Mouse (Mus musculus): ENCODE measurements at regions not wholly inside any gene's neighbourhood (a gene's known extent, or its start where the extent isn't known, plus 50 kb on each side); places are given as distances from the start of the nearest gene placed in this dataset.

DNA sequence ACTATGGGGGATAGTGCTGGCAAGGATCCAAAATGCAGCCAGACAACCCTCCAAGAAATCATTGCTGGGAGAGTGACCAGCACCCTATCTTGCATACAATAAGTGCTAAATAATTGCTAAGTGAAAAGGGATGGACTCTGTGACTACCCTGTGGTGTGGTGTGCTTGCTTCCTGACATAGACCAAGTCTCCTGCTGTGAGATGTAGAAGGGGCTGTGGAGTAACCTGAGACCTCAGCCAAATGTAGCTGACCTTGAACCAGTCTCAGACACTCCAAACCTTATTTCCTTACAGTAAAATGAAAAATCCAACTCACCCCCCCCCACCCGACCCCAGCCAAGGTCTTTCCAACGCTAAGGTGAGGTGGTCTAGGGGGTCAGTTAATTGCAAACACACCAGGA is 221.2 kb upstream of the 4931429L15Rik start:
- Histone ChIP-seq H3K27me3 (ENCODE audit: control insufficient read depth, insufficient read depth, low read length) (no peaks in the 10 kb centered on the region), H3K27ac (ENCODE audit: control insufficient read depth, insufficient read depth, low read depth, low read length) (no peak overlapping the region), H3K4me3 (ENCODE audit: control insufficient read depth, low read depth, low read length) (no peak overlapping the region), H3K36me3 (ENCODE audit: control insufficient read depth, insufficient read depth, low read length) (no peaks in the 10 kb centered on the region), H3K4me1 (ENCODE audit: control insufficient read depth, insufficient read depth, low read length) (peaks cover 5% of the 10 kb centered on the region; the same call in 1 of the 2 replicates)
- no peak for TF ChIP-seq POLR2A (IDR thresholded peaks at IDR 0.05; ENCODE audit: control insufficient read depth, low read depth, low read length)
- no peak for TF ChIP-seq CTCF (IDR thresholded peaks at IDR 0.05; ENCODE audit: control insufficient read depth, insufficient read depth, insufficient replicate concordance, low read depth, low read length)

DNA sequence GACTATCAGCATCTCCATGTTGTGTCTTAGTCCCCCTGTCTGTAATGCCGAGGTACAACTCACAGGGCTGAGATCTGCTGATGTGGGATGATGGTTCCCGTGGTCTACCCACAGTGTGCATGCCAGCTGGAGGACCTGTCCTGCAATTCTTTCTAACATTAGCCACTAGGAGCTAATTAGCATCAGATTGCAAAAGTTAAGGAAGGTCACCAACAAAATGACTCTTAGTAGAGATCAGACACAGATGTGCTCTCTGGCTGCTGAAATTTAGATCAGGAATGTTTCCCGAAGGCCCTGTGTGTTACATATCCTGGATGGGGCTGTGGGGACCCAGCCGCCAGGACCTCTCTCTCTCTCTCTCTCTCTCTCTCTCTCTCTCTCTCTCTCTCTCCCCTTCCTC is 218.8 kb upstream of the 4931429L15Rik start:
- no peaks in the 10 kb centered on the region for H3K36me3 ChIP-seq (ENCODE audit: control insufficient read depth, insufficient read depth, low read length)
- no peak for TF ChIP-seq CTCF (IDR thresholded peaks at IDR 0.05; ENCODE audit: control insufficient read depth, insufficient read depth, insufficient replicate concordance, low read depth, low read length)
- TF ChIP-seq POLR2A (IDR thresholded peaks at IDR 0.05; ENCODE audit: control insufficient read depth, low read depth, low read length) = no peak
- H3K27me3 ChIP-seq (ENCODE audit: control insufficient read depth, insufficient read depth, low read length) = no peaks in the 10 kb centered on the region
- no peak overlapping the region for H3K27ac ChIP-seq (ENCODE audit: control insufficient read depth, insufficient read depth, low read depth, low read length)
- H3K4me3 ChIP-seq (ENCODE audit: control insufficient read depth, low read depth, low read length) = no peak overlapping the region
- H3K4me1 ChIP-seq (ENCODE audit: control insufficient read depth, insufficient read depth, low read length) = peaks cover 5% of the 10 kb centered on the region; the same call in 1 of the 2 replicates

DNA sequence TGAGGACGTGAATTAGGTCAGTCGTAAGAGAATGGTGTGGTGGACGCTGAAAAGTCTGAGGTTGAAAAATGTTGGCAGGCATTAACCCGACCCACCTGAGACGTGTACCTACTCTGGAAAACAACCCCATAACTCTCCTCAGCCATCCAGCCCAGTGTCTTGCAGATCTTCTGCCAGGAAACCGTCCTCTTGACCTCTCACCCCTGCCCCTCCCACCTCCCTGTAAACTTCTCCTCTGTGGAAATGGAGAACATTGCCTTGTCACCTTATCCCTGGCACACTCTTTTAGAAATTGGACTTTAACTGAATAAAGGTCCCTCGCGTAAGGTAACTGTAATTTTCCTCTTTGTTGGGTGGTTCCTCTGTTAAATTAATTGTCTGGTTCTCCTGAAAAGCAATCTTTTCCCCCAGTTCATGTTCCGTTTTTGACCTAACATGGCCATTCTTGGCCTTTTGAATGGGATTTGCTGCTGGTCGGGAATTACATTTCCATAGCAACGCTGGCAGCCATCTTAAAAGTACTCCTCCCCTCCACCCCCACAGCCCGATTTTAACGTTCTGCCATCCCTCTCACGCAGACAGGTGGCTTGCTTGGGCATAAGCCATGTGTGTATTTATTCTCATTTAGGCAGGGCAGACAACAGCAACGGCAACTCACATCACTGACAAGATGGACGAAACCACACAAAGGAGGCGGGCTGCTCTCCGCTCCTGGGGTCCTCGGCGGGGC is 196.8 kb upstream of the 4931429L15Rik start:
- Histone ChIP-seq H3K27ac (ENCODE audit: control insufficient read depth, insufficient read depth, low read depth, low read length) (no peak overlapping the region), H3K4me1 (ENCODE audit: control insufficient read depth, insufficient read depth, low read length) (no peaks in the 10 kb centered on the region), H3K36me3 (ENCODE audit: control insufficient read depth, insufficient read depth, low read length) (no peaks in the 10 kb centered on the region), H3K27me3 (ENCODE audit: control insufficient read depth, insufficient read depth, low read length) (no peaks in the 10 kb centered on the region), H3K4me3 (ENCODE audit: control insufficient read depth, low read depth, low read length) (no peak overlapping the region)
- TF ChIP-seq CTCF (IDR thresholded peaks at IDR 0.05; ENCODE audit: control insufficient read depth, insufficient read depth, insufficient replicate concordance, low read depth, low read length) (no peak), POLR2A (IDR thresholded peaks at IDR 0.05; ENCODE audit: control insufficient read depth, low read depth, low read length) (no peak)

DNA sequence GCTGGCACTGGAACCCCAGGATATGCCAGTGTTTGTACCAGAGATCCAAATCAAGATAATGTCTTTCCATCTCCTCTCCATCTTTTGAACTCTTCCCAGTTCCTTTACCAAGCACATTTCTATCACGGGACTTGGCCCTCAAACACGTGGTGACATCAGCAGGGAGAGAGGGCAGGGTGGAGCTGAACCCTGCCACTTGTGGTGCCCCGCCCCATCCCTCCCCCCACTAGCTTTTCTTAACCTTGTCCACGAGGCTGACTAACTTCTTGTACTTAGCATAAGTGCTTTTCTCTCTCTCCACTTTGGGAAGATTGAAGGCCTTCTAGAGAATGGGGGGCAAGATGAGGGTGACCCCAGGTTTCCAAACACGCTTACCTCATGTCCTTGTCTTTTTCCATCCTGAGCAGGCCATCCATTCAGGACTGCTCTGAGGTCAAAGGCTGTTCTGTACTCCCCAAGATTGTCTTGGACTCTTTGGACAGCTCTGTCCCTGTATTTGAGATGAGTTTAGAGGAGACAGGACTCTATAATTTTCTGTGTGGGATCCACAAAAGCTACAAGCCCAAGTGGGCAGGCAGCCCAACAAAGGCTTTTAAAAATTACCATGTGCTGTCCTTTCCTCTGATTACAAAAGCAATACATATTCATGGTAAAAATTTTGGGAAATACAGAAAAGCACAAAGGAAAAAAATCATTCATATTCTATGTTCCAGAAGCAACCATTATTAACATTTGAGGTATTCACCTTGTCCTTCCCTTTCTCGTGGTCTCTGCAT is 192.7 kb upstream of the 4931429L15Rik start:
- Histone ChIP-seq H3K27ac (ENCODE audit: control insufficient read depth, insufficient read depth, low read depth, low read length) (no peak overlapping the region), H3K4me1 (ENCODE audit: control insufficient read depth, insufficient read depth, low read length) (no peaks in the 10 kb centered on the region), H3K27me3 (ENCODE audit: control insufficient read depth, insufficient read depth, low read length) (no peaks in the 10 kb centered on the region), H3K36me3 (ENCODE audit: control insufficient read depth, insufficient read depth, low read length) (no peaks in the 10 kb centered on the region), H3K4me3 (ENCODE audit: control insufficient read depth, low read depth, low read length) (no peak overlapping the region)
- TF ChIP-seq CTCF (IDR thresholded peaks at IDR 0.05; ENCODE audit: control insufficient read depth, insufficient read depth, insufficient replicate concordance, low read depth, low read length) = no peak
- TF ChIP-seq POLR2A (IDR thresholded peaks at IDR 0.05; ENCODE audit: control insufficient read depth, low read depth, low read length) = no peak

DNA sequence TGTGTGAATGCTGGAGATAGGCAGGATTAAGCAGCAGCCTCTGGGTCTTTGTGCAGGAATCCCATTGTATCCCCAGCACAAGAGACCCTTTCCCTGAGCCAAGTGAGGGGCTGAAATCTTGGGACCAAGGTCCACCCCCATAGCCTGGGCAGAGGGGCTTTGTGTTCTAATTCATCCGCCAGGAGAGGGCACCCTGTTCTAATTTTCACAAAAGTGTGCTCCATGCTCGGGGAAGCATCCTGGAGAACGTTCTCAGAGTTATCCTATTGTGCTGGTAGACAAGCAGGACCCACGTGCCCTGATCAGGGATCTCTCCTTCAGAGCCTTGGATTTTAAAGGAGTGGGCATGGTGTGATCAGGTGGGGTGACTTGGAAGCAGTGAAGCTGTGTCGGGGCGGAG is 191.5 kb upstream of the 4931429L15Rik start:
- no peak overlapping the region for H3K4me3 ChIP-seq (ENCODE audit: control insufficient read depth, low read depth, low read length)
- no peaks in the 10 kb centered on the region for H3K36me3 ChIP-seq (ENCODE audit: control insufficient read depth, insufficient read depth, low read length)
- TF ChIP-seq CTCF (IDR thresholded peaks at IDR 0.05; ENCODE audit: control insufficient read depth, insufficient read depth, insufficient replicate concordance, low read depth, low read length) (no peak), POLR2A (IDR thresholded peaks at IDR 0.05; ENCODE audit: control insufficient read depth, low read depth, low read length) (no peak)
- no peak overlapping the region for H3K27ac ChIP-seq (ENCODE audit: control insufficient read depth, insufficient read depth, low read depth, low read length)
- H3K27me3 ChIP-seq (ENCODE audit: control insufficient read depth, insufficient read depth, low read length) = no peaks in the 10 kb centered on the region
- H3K4me1 ChIP-seq (ENCODE audit: control insufficient read depth, insufficient read depth, low read length) = no peaks in the 10 kb centered on the region

DNA sequence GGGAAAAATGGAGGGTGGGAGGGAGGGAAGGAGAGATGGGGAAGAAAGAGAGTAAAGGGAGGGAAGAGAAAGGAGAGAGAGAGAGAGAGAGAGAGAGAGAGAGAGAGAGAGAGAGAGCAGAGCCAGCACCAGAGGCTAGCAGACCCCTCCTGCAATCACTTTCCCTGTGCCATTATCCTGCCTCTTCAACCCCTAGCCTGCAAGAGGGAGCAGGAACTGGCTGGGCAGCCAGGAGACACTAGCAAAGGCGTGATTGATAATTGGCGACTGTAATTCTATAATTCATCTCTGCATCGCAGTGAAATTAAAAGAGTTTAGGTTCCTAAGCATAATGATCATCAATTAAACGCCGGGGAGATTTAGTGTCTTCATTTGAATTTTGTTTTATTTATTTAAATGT is 190.1 kb upstream of the 4931429L15Rik start:
- Histone ChIP-seq H3K4me3 (ENCODE audit: control insufficient read depth, low read depth, low read length) (no peak overlapping the region), H3K36me3 (ENCODE audit: control insufficient read depth, insufficient read depth, low read length) (no peaks in the 10 kb centered on the region), H3K27ac (ENCODE audit: control insufficient read depth, insufficient read depth, low read depth, low read length) (no peak overlapping the region), H3K4me1 (ENCODE audit: control insufficient read depth, insufficient read depth, low read length) (no peaks in the 10 kb centered on the region), H3K27me3 (ENCODE audit: control insufficient read depth, insufficient read depth, low read length) (no peaks in the 10 kb centered on the region)
- TF ChIP-seq CTCF (IDR thresholded peaks at IDR 0.05; ENCODE audit: control insufficient read depth, insufficient read depth, insufficient replicate concordance, low read depth, low read length) (no peak), POLR2A (IDR thresholded peaks at IDR 0.05; ENCODE audit: control insufficient read depth, low read depth, low read length) (no peak)

DNA sequence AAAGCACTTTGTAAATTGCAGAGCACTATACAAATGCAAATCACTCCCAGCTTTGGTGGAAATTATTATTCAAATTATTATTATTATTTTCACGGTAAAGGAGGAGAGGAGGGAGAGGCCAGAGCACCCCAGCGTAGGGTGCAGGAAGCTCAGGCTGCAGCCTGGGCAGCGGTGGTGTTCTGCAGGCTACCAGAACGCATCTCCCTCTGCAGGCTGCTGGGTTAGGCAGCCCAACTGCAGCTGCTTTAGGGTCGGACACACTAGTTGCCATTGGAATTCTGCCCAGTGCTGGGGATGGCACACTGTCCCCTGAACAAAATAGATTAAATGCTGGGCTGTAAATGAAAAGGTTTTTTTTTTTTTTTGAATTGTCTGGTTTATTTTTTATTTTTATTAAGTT is 189.7 kb upstream of the 4931429L15Rik start:
- H3K36me3 ChIP-seq (ENCODE audit: control insufficient read depth, insufficient read depth, low read length) = no peaks in the 10 kb centered on the region
- no peaks in the 10 kb centered on the region for H3K27me3 ChIP-seq (ENCODE audit: control insufficient read depth, insufficient read depth, low read length)
- H3K4me1 ChIP-seq (ENCODE audit: control insufficient read depth, insufficient read depth, low read length) = no peaks in the 10 kb centered on the region
- no peak overlapping the region for H3K4me3 ChIP-seq (ENCODE audit: control insufficient read depth, low read depth, low read length)
- TF ChIP-seq POLR2A (IDR thresholded peaks at IDR 0.05; ENCODE audit: control insufficient read depth, low read depth, low read length) (no peak), CTCF (IDR thresholded peaks at IDR 0.05; ENCODE audit: control insufficient read depth, insufficient read depth, insufficient replicate concordance, low read depth, low read length) (no peak)
- H3K27ac ChIP-seq (ENCODE audit: control insufficient read depth, insufficient read depth, low read depth, low read length) = no peak overlapping the region

Data from testis, adult 2 months (tissue).